Mouse (Mus musculus): Measurements from ENCODE around the gene Rbm4b. TPM values are rescaled to one million over a fixed set of nuclear protein-coding genes. Genes with fewer than 3 reads are reported as not detected.

The Rbm4b gene
- polyA plus RNA-seq, 1 experiment from 2014 or later, result 17.6 TPM

DNA sequence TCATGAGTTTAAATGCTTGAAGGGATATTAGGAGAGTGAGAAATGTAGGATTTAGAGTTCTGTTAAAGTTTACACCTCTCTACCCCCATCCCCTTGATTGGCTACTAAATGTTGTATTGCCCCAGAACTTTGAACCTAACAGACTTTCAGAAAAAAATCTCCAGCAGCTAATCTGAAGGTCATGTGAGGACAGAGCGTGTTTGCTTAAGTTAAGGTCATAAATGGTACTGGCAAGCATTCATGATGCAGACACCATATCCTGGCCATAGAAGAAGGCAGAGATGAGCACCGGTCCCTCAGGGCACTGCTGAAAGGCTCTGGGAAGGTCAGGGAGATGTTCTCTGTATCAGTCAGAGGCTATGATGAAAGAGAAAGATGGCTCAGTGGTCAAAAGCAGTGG lies 39.0 kb upstream of the Rbm4b start:
- Histone ChIP-seq H3K4me3 (ENCODE audit: low read depth, low read length) (no peak overlapping the region), H3K27me3 (ENCODE audit: control insufficient read depth, insufficient read depth, low read depth, low read length) (peaks cover 19% of the 10 kb centered on the region), H3K9me3 (replicated peaks; ENCODE audit: control insufficient read depth, low read length) (no peaks in the 10 kb centered on the region), H3K27ac (ENCODE audit: low read length) (no peak overlapping the region), H3K4me1 (ENCODE audit: control insufficient read depth, low read depth, low read length) (no peaks in the 10 kb centered on the region), H3K4me2 (ENCODE audit: low read depth, low read length) (no peak overlapping the region), H3K9ac (ENCODE audit: low read depth, low read length) (no peak overlapping the region), H3K36me3 (ENCODE audit: control insufficient read depth, insufficient read depth) (no peaks in the 10 kb centered on the region)
- ATAC-seq (ENCODE audit: low read depth), result no peak
- 62% methylated on average over 2 of the region's 2 CpGs for WGBS (ENCODE audit: insufficient replicate concordance)

- no peak overlapping the region for H3K27ac ChIP-seq (ENCODE audit: low read length)
These were observed 37.6 kb upstream of the Rbm4b start for GRCm38 (mm10) chr19:4718716-4719115.

DNA sequence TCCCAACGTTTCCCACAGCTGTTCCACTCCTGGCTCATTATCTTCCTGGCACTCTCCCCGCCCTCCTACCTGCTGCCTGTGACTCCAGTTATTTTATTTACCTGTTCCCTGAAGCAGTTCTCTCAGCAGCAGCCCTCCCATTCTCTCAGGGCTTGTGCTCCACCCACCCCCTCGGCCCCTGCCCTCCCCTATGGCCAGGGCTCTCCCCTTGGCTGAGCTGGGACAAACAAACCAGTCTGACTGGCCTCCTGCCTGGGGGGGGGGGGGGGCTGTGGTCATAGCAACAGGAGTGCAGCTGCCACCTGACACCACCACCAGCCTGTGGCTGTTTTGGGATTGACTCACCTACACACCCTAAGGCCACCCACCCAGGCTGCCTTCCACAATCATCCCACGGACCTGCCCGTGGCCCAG lies 36.9 kb upstream of the Rbm4b start:
- WGBS (ENCODE audit: insufficient replicate concordance), result 34% methylated on average over 5 of the region's 5 CpGs
- Histone ChIP-seq H3K4me1 (ENCODE audit: control insufficient read depth, low read depth, low read length) (no peaks in the 10 kb centered on the region), H3K4me3 (ENCODE audit: low read depth, low read length) (no peak overlapping the region), H3K4me2 (ENCODE audit: low read depth, low read length) (no peak overlapping the region), H3K9ac (ENCODE audit: low read depth, low read length) (no peak overlapping the region), H3K36me3 (ENCODE audit: control insufficient read depth, insufficient read depth) (no peaks in the 10 kb centered on the region), H3K27me3 (ENCODE audit: control insufficient read depth, insufficient read depth, low read depth, low read length) (no peaks in the 10 kb centered on the region; the same call in none of the 2 replicates), H3K27ac (ENCODE audit: low read length) (no peak overlapping the region), H3K9me3 (replicated peaks; ENCODE audit: control insufficient read depth, low read length) (no peaks in the 10 kb centered on the region)
- ATAC-seq (ENCODE audit: low read depth), result peak; percentile 70

More at GRCm38 (mm10) chr19:4718716-4719115, 37.6 kb upstream of the Rbm4b start:
- Histone ChIP-seq H3K9ac (ENCODE audit: low read depth, low read length) (no peak overlapping the region), H3K9me3 (replicated peaks; ENCODE audit: control insufficient read depth, low read length) (no peaks in the 10 kb centered on the region), H3K4me2 (ENCODE audit: low read depth, low read length) (no peak overlapping the region), H3K4me1 (ENCODE audit: control insufficient read depth, low read depth, low read length) (no peaks in the 10 kb centered on the region), H3K4me3 (ENCODE audit: low read depth, low read length) (no peak overlapping the region), H3K27me3 (ENCODE audit: control insufficient read depth, insufficient read depth, low read depth, low read length) (peaks cover 6% of the 10 kb centered on the region), H3K36me3 (ENCODE audit: control insufficient read depth, insufficient read depth) (no peaks in the 10 kb centered on the region)
- 10% methylated on average over 12 of the region's 12 CpGs for WGBS (ENCODE audit: insufficient replicate concordance)
- ATAC-seq (ENCODE audit: low read depth), result no peak

DNA sequence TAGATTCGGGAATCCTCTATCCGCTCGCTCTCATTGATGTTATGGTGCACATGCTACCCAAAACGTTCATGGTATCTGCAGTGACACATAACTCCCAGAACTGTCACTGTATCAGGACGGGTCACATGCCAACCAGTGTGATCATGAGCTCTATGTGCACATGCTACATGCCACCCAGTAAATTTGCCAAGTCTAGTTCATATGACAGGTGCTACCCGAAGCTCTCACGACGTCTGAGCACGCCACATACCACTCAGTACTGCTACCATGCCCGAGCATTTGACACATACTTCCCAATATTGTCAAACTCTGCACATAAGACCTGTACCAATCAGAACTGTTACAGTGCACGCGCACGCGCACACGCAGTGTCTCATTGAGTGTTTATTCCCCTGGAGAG lies 36.2 kb upstream of the Rbm4b start:
- Histone ChIP-seq H3K4me1 (ENCODE audit: control insufficient read depth, low read depth, low read length) (no peaks in the 10 kb centered on the region), H3K27ac (ENCODE audit: low read length) (no peak overlapping the region), H3K4me3 (ENCODE audit: low read depth, low read length) (no peak overlapping the region), H3K27me3 (ENCODE audit: control insufficient read depth, insufficient read depth, low read depth, low read length) (no peaks in the 10 kb centered on the region; the same call in none of the 2 replicates), H3K9ac (ENCODE audit: low read depth, low read length) (no peak overlapping the region), H3K4me2 (ENCODE audit: low read depth, low read length) (no peak overlapping the region), H3K36me3 (ENCODE audit: control insufficient read depth, insufficient read depth) (no peaks in the 10 kb centered on the region), H3K9me3 (replicated peaks; ENCODE audit: control insufficient read depth, low read length) (no peaks in the 10 kb centered on the region)
- no peak for ATAC-seq (ENCODE audit: low read depth)
- WGBS (ENCODE audit: insufficient replicate concordance), result 69% methylated on average over 15 of the region's 15 CpGs

GRCm38 (mm10) chr19:4720671-4721244 lies 35.5 kb upstream of the Rbm4b start:
- H3K4me3 ChIP-seq (ENCODE audit: low read depth, low read length), result no peak overlapping the region
- no peaks in the 10 kb centered on the region; the same call in none of the 2 replicates for H3K27me3 ChIP-seq (ENCODE audit: control insufficient read depth, insufficient read depth, low read depth, low read length)
- H3K4me2 ChIP-seq (ENCODE audit: low read depth, low read length), result 0 out of 2 replicates have a peak overlapping the region, but pooled peaks have one; percentile 10
- no peaks in the 10 kb centered on the region for H3K9me3 ChIP-seq (replicated peaks; ENCODE audit: control insufficient read depth, low read length)
- no peak overlapping the region for H3K27ac ChIP-seq (ENCODE audit: low read length)
- H3K4me1 ChIP-seq (ENCODE audit: control insufficient read depth, low read depth, low read length), result no peaks in the 10 kb centered on the region
- WGBS (ENCODE audit: insufficient replicate concordance), result 22% methylated on average over 11 of the region's 11 CpGs
- H3K36me3 ChIP-seq (ENCODE audit: control insufficient read depth, insufficient read depth), result no peaks in the 10 kb centered on the region
- ATAC-seq (ENCODE audit: low read depth), result peak; percentile 61; the same call in 1 of the 2 replicates
- H3K9ac ChIP-seq (ENCODE audit: low read depth, low read length), result no peak overlapping the region

DNA sequence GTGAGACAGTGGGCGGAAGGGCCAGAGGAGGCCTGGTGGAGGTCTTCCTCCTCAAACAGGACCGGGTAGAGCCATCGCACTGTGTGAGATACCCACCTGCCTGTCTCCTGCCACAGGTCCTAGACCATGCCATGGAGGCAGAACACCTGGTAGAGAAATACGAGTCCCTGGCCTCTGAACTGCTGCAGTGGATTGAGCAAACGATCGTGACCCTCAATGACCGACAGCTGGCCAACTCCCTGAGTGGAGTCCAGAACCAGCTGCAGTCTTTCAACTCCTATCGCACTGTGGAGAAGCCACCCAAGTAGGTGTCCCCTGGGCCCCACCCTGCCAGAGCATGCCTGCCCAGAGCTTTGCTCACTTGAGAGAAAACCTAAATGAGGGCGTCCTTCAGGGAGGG lies 27.1 kb upstream of the Rbm4b start:
- Histone ChIP-seq H3K27me3 (ENCODE audit: control insufficient read depth, insufficient read depth, low read depth, low read length) (no peaks in the 10 kb centered on the region), H3K9ac (ENCODE audit: low read depth, low read length) (no peak overlapping the region), H3K27ac (ENCODE audit: low read length) (no peak overlapping the region), H3K9me3 (replicated peaks; ENCODE audit: control insufficient read depth, low read length) (no peaks in the 10 kb centered on the region), H3K4me2 (ENCODE audit: low read depth, low read length) (no peak overlapping the region), H3K4me3 (ENCODE audit: low read depth, low read length) (no peak overlapping the region), H3K4me1 (ENCODE audit: control insufficient read depth, low read depth, low read length) (no peaks in the 10 kb centered on the region), H3K36me3 (ENCODE audit: control insufficient read depth, insufficient read depth) (no peaks in the 10 kb centered on the region)
- ATAC-seq (ENCODE audit: low read depth), result no peak
- WGBS (ENCODE audit: insufficient replicate concordance), result 68% methylated on average over 9 of the region's 9 CpGs

GRCm38 (mm10) chr19:4733052-4733451 lies 23.2 kb upstream of the Rbm4b start:
- H3K4me3 ChIP-seq (ENCODE audit: low read depth, low read length), result no peak overlapping the region
- no peak overlapping the region for H3K9ac ChIP-seq (ENCODE audit: low read depth, low read length)
- no peaks in the 10 kb centered on the region for H3K27me3 ChIP-seq (ENCODE audit: control insufficient read depth, insufficient read depth, low read depth, low read length)
- H3K27ac ChIP-seq (ENCODE audit: low read length), result no peak overlapping the region
- no peaks in the 10 kb centered on the region for H3K36me3 ChIP-seq (ENCODE audit: control insufficient read depth, insufficient read depth)
- no peaks in the 10 kb centered on the region for H3K4me1 ChIP-seq (ENCODE audit: control insufficient read depth, low read depth, low read length)
- 61% methylated on average over 3 of the region's 3 CpGs for WGBS (ENCODE audit: insufficient replicate concordance)
- no peak overlapping the region for H3K4me2 ChIP-seq (ENCODE audit: low read depth, low read length)
- no peaks in the 10 kb centered on the region for H3K9me3 ChIP-seq (replicated peaks; ENCODE audit: control insufficient read depth, low read length)
- ATAC-seq (ENCODE audit: low read depth), result no peak

GRCm38 (mm10) chr19:4737866-4738265 lies 18.4 kb upstream of the Rbm4b start:
- no peak overlapping the region for H3K4me3 ChIP-seq (ENCODE audit: low read depth, low read length)
- H3K36me3 ChIP-seq (ENCODE audit: control insufficient read depth, insufficient read depth), result no peaks in the 10 kb centered on the region
- no peak overlapping the region for H3K9ac ChIP-seq (ENCODE audit: low read depth, low read length)
- no peak for ATAC-seq (ENCODE audit: low read depth)
- H3K4me2 ChIP-seq (ENCODE audit: low read depth, low read length), result no peak overlapping the region
- no peak overlapping the region for H3K27ac ChIP-seq (ENCODE audit: low read length)
- no peaks in the 10 kb centered on the region for H3K27me3 ChIP-seq (ENCODE audit: control insufficient read depth, insufficient read depth, low read depth, low read length)
- 75% methylated on average over 13 of the region's 13 CpGs for WGBS (ENCODE audit: insufficient replicate concordance)
- H3K9me3 ChIP-seq (replicated peaks; ENCODE audit: control insufficient read depth, low read length), result no peaks in the 10 kb centered on the region
- no peaks in the 10 kb centered on the region for H3K4me1 ChIP-seq (ENCODE audit: control insufficient read depth, low read depth, low read length)

DNA sequence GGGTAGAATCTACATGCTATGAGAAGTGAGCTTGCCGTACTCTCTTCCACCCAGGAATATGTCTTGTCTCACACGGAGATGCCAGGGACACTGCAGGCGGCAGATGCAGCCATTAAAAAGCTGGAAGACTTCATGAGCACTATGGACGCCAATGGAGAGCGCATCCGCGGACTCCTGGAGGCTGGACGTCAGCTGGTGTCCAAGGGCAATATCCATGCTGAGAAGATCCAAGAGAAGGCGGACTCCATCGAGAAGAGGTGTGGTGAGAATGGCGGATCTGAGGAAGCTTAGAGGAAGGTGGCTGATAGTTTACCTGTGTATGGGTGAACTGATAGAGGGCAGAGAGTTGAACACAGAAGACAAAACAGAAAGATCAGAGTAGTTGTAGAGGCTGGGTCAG lies 17.2 kb upstream of the Rbm4b start:
- H3K4me3 ChIP-seq (ENCODE audit: low read depth, low read length), result no peak overlapping the region
- H3K36me3 ChIP-seq (ENCODE audit: control insufficient read depth, insufficient read depth), result no peaks in the 10 kb centered on the region
- 76% methylated on average over 11 of the region's 11 CpGs for WGBS (ENCODE audit: insufficient replicate concordance)
- H3K4me1 ChIP-seq (ENCODE audit: control insufficient read depth, low read depth, low read length), result no peaks in the 10 kb centered on the region
- no peak overlapping the region for H3K27ac ChIP-seq (ENCODE audit: low read length)
- H3K9ac ChIP-seq (ENCODE audit: low read depth, low read length), result no peak overlapping the region
- no peak overlapping the region for H3K4me2 ChIP-seq (ENCODE audit: low read depth, low read length)
- ATAC-seq (ENCODE audit: low read depth), result no peak
- H3K9me3 ChIP-seq (replicated peaks; ENCODE audit: control insufficient read depth, low read length), result no peaks in the 10 kb centered on the region
- no peaks in the 10 kb centered on the region for H3K27me3 ChIP-seq (ENCODE audit: control insufficient read depth, insufficient read depth, low read depth, low read length)
